Mouse (Mus musculus) testis, adult 2 months (tissue): ENCODE measurements around the gene D430019H16Rik.

Experiments used
- CTCF ChIP-seq: fragments of 200-500 bp; IDR thresholded peaks from 2 replicates; pipeline ENCODE4 v1.5.1; 2012; ENCODE audit warnings: low read depth, mild to moderate bottlenecking, inconsistent platforms, low read length, moderate library complexity; ENCODE audit not compliant: control insufficient read depth, insufficient read depth, insufficient replicate concordance
- POLR2A ChIP-seq: fragments of 200-500 bp; IDR thresholded peaks from 2 replicates; pipeline ENCODE4 v1.6.1; 2012; ENCODE audit warnings: low read depth, mild to moderate bottlenecking, inconsistent platforms, low read length, moderate library complexity; ENCODE audit not compliant: control insufficient read depth

DNA sequence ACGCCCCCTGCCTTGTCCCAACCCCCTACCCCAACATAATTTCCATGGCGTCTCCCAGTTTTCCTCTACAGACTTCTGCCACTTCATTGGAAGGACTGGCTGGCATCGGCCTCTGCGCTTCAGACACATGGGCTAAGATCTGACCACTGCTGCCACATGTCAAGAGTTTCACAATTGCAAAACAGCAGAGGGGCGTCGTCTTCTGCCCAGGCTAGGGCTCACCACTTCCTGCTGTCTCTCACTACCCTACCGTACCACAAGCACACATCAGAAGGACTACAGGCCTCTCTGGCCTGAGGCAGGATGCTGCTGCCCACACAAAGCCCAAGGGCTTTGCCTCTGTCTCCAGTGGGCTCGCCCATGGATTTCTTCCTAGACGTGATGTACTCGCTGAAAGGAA is 86.0 kb downstream of the D430019H16Rik start:
- no peak for TF ChIP-seq CTCF
- TF ChIP-seq POLR2A, result no peak
